Mouse (Mus musculus): ENCODE data around the gene Smad6.

Gene Smad6

GRCm38 (mm10) chr9:63959129-63959932 is 62.5 kb downstream of the Smad6 start:
- no peak for DNase-seq (ENCODE audit: low spot score in 2 of 2)

GRCm38 (mm10) chr9:63958337-63959030 is 63.4 kb downstream of the Smad6 start:
- DNase-seq (ENCODE audit: low spot score in 2 of 2): no peak

- no peak for DNase-seq (ENCODE audit: low spot score in 2 of 2)
Observed at GRCm38 (mm10) chr9:63957647-63958185, 64.1 kb downstream of the Smad6 start.

GRCm38 (mm10) chr9:63956052-63956451 is 65.8 kb downstream of the Smad6 start:
- peak; percentile 49 to 55 for DNase-seq (ENCODE audit: low spot score in 2 of 2)

GRCm38 (mm10) chr9:63953691-63954090 is 68.2 kb downstream of the Smad6 start:
- DNase-seq (ENCODE audit: low spot score in 2 of 2): peak in 1 of 2 experiments; percentile 28

GRCm38 (mm10) chr9:63952591-63952990 is 69.3 kb downstream of the Smad6 start:
- DNase-seq (ENCODE audit: low spot score in 2 of 2): no peak

GRCm38 (mm10) chr9:63950357-63950756 is 71.5 kb downstream of the Smad6 start:
- no peak for DNase-seq (ENCODE audit: low spot score in 2 of 2)

- no peak for DNase-seq (ENCODE audit: low spot score in 2 of 2)
Observed at GRCm38 (mm10) chr9:63949393-63949792, 72.5 kb downstream of the Smad6 start.

- DNase-seq (ENCODE audit: low spot score in 2 of 2): no peak
Observed at GRCm38 (mm10) chr9:63942608-63942982, 79.3 kb downstream of the Smad6 start.

GRCm38 (mm10) chr9:63941747-63942607 is 79.9 kb downstream of the Smad6 start:
- no peak for DNase-seq (ENCODE audit: low spot score in 2 of 2)

- no peak for DNase-seq (ENCODE audit: low spot score in 2 of 2)
Observed at GRCm38 (mm10) chr9:63936256-63936655, 85.6 kb downstream of the Smad6 start.

GRCm38 (mm10) chr9:63933068-63933467 is 88.8 kb downstream of the Smad6 start:
- no peak for DNase-seq (ENCODE audit: low spot score in 2 of 2)

GRCm38 (mm10) chr9:63927340-63928049 is 94.4 kb downstream of the Smad6 start:
- DNase-seq (ENCODE audit: low spot score in 2 of 2): no peak

GRCm38 (mm10) chr9:63926377-63926776 is 95.5 kb downstream of the Smad6 start:
- no peak for DNase-seq (ENCODE audit: low spot score in 2 of 2)

GRCm38 (mm10) chr9:63923190-63923717 is 98.6 kb downstream of the Smad6 start:
- no peak for DNase-seq (ENCODE audit: low spot score in 2 of 2)

- no peak for DNase-seq (ENCODE audit: low spot score in 2 of 2)
Observed at GRCm38 (mm10) chr9:63919708-63920107, 102.2 kb downstream of the Smad6 start.

- no peak for DNase-seq (ENCODE audit: low spot score in 2 of 2)
Observed at GRCm38 (mm10) chr9:63919001-63919555, 102.8 kb downstream of the Smad6 start.

GRCm38 (mm10) chr9:63918245-63918644 is 103.6 kb downstream of the Smad6 start:
- peak; percentile 33 to 53 for DNase-seq (ENCODE audit: low spot score in 2 of 2)

GRCm38 (mm10) chr9:63916441-63916840 is 105.4 kb downstream of the Smad6 start:
- DNase-seq (ENCODE audit: low spot score in 2 of 2): no peak

- peak; percentile 41 to 57 for DNase-seq (ENCODE audit: low spot score in 2 of 2)
Observed at GRCm38 (mm10) chr9:63915976-63916375, 105.9 kb downstream of the Smad6 start.

- no peak for DNase-seq (ENCODE audit: low spot score in 2 of 2)
Observed at GRCm38 (mm10) chr9:63914944-63915343, 106.9 kb downstream of the Smad6 start.
